Mouse (Mus musculus) common myeloid progenitor, adult 5-6 weeks (primary cell): ENCODE data around the gene Sppl2c. TPM values are rescaled to one million over a fixed set of nuclear protein-coding genes. Genes with fewer than 3 reads are reported as not detected.
"Not testable (repeated sequence)": the region's sequence is repeated elsewhere in the genome, so short reads cannot be mapped to it uniquely, and the experiment has no call there.

Source experiments
- ATAC-seq: replicated peaks from 2 replicates; pipeline ENCODE4 v1.8.0; 2016; ENCODE audit warnings: low read depth, mild to moderate bottlenecking, moderate TSS enrichment, inconsistent platforms; ENCODE audit not compliant: poor library complexity, severe bottlenecking
- total RNA-seq: library from RNA; stranded (forward); fragments of 200-1000, 187-1606 nt; gene quantifications from 2 replicates; pipeline ENCODE4 v1.2.3, GENCODE M21; 2017

Sppl2c gene
- total RNA-seq, 1 experiment from 2014 or later, result not detected

GRCm38 (mm10) chr11:104190008-104190407 is 3.9 kb downstream of the Sppl2c start:
- no peak for ATAC-seq

- ATAC-seq, result no peak
These were observed 9.3 kb downstream of the Sppl2c start for GRCm38 (mm10) chr11:104195382-104195781.

- peak; percentile 97 for ATAC-seq
These were observed 9.7 kb downstream of the Sppl2c start for GRCm38 (mm10) chr11:104195791-104196190.

- 0 out of 2 replicates have a peak, but pooled peaks have one; percentile 26 for ATAC-seq
These were observed 11.7 kb downstream of the Sppl2c start for GRCm38 (mm10) chr11:104197861-104198260.

- no peak for ATAC-seq
These were observed 17.1 kb downstream of the Sppl2c start for GRCm38 (mm10) chr11:104203271-104203670.

- no peak for ATAC-seq
These were observed 20.4 kb downstream of the Sppl2c start for GRCm38 (mm10) chr11:104206573-104206972.

GRCm38 (mm10) chr11:104209041-104209440 is 22.9 kb downstream of the Sppl2c start:
- ATAC-seq, result no peak

- ATAC-seq, result no peak
These were observed 25.1 kb downstream of the Sppl2c start for GRCm38 (mm10) chr11:104211251-104211650.

- ATAC-seq, result not testable (repeated sequence)
These were observed 28.0 kb downstream of the Sppl2c start for GRCm38 (mm10) chr11:104214128-104214527.

GRCm38 (mm10) chr11:104218075-104218474 is 31.9 kb downstream of the Sppl2c start:
- ATAC-seq, result no peak

- no peak for ATAC-seq
These were observed 34.2 kb downstream of the Sppl2c start for GRCm38 (mm10) chr11:104220291-104220690.

- no peak for ATAC-seq
These were observed 35.6 kb downstream of the Sppl2c start for GRCm38 (mm10) chr11:104221751-104222150.

GRCm38 (mm10) chr11:104223301-104223700 is 37.2 kb downstream of the Sppl2c start:
- no peak for ATAC-seq

GRCm38 (mm10) chr11:104229391-104229790 is 43.3 kb downstream of the Sppl2c start:
- no peak for ATAC-seq

GRCm38 (mm10) chr11:104230066-104230778 is 44.1 kb downstream of the Sppl2c start:
- no peak for ATAC-seq

GRCm38 (mm10) chr11:104231041-104231911 is 45.1 kb downstream of the Sppl2c start, which contains the start of gene Mapt:
Mapt (plus strand) TSS chr11:104231390.
- ATAC-seq, result peak; percentile 77

- ATAC-seq, result no peak
These were observed 46.3 kb downstream of the Sppl2c start for GRCm38 (mm10) chr11:104232141-104233061.

GRCm38 (mm10) chr11:104233101-104233500 is 47.0 kb downstream of the Sppl2c start:
- ATAC-seq, result no peak

- no peak for ATAC-seq
These were observed 47.6 kb downstream of the Sppl2c start for GRCm38 (mm10) chr11:104233574-104234206.

- no peak for ATAC-seq
These were observed 48.6 kb downstream of the Sppl2c start for GRCm38 (mm10) chr11:104234680-104235079.
